Mouse (Mus musculus): ENCODE measurements around the gene Gdf3.

GRCm38 (mm10) chr6:122601615-122602014, 8.3 kb downstream of the Gdf3 start:
- TF ChIP-seq POLR2A (IDR thresholded peaks at IDR 0.05; ENCODE audit: insufficient read depth, low read depth, low read length) (no peak), CTCF (IDR thresholded peaks at IDR 0.05) (no peak), EP300 (IDR thresholded peaks at IDR 0.05; ENCODE audit: insufficient read depth, low read depth, low read length) (no peak)
